Mouse (Mus musculus) E14TG2a.4 (cell line): ENCODE data around the gene Hoxd1.

Source experiments
- CTCF ChIP-seq: conservative IDR thresholded peaks from 2 replicates; pipeline ENCODE4 v1.5.1; 2014; ENCODE audit warnings: low read length
- NANOG ChIP-seq: IDR thresholded peaks from 2 replicates; pipeline ENCODE4 v1.6.1; 2014; ENCODE audit warnings: borderline replicate concordance, low read length, mixed read lengths
- POU5F1 ChIP-seq: IDR thresholded peaks from 2 replicates; pipeline ENCODE4 v1.6.1; 2014; ENCODE audit warnings: low read length, borderline replicate concordance

- TF ChIP-seq CTCF (no peak), NANOG (no peak), POU5F1 (no peak)
These were observed 20.9 kb upstream of the Hoxd1 start for GRCm38 (mm10) chr2:74741979-74742277.
